In the genomic region with DNA sequence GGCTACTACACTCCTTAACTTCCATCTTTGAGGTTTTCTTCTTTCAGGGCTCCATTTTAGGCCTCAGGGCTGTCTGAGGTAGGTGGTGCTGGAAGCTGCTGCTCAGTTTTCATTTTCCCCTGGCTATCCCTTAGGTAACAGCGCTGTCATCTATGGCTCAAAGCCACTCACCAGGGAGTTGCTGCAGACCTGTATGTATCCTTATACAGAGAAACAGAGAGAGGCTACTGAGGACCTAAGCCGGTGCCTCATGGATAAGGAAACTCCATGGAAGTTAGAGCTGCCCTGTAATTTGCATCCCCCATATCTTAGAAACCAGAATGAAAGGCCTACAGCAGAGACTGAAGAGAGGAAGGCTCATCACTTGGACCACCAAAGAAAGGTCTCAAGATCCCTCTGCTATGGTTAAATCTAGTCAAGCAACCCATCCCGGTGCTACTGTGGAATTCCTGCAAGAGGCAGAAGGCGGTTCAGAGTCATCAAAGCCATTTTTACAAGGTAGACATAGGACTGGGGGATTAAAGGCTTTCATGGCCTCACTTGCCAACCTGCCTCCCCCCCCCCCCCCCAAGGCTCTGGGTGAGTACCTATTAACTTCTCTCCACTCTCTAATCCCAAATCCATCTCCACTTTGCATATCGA, we compare ENCODE assay signal across 8 mouse cellular contexts. TPM values are rescaled to one million over a fixed set of nuclear protein-coding genes. Genes with fewer than 3 reads are reported as not detected.
DNase-seq lines count a peak whose midpoint lies in the region; ATAC-seq and TF ChIP-seq lines count a peak whose summit lies in the region.

No protein-coding gene starts in this region.

- no peak for ATAC-seq in hindbrain, embryonic 14.5 days (ENCODE audit: low FRiP score)
- ATAC-seq in midbrain, embryonic 16.5 days, result no peak

- peak overlapping the region; percentile 82 for H3K4me2 ChIP-seq in hindbrain, embryonic 14.5 days (replicated peaks)
- H3K4me2 ChIP-seq in midbrain, embryonic 16.5 days (ENCODE audit: low read length), result peak overlapping the region; percentile 83

- H3K4me3 ChIP-seq in kidney, adult 2 months (ENCODE audit: insufficient read depth, low read depth, low read length), result peak overlapping the region; percentile 86
- peak overlapping the region; percentile 76 for H3K4me3 ChIP-seq in brown adipose tissue, adult 24 weeks (ENCODE audit: insufficient read depth, low read depth, low read length)
- H3K4me3 ChIP-seq in hindbrain, embryonic 14.5 days (replicated peaks; ENCODE audit: low read length), result peak overlapping the region; percentile 66
- peak overlapping the region; percentile 45 for H3K4me3 ChIP-seq in midbrain, embryonic 16.5 days (ENCODE audit: low read depth, low read length)

- intact Hi-C loops in left cerebral cortex, postnatal 10 days (cut with DNase I), result loop anchor here (5.0 kb wide), 1 partner anchor 188 kb away; no protein-coding TSS in a partner anchor

- H3K36me3 ChIP-seq in kidney, adult 2 months (ENCODE audit: control insufficient read depth, insufficient read depth, low read length), result no peaks in the 10 kb centered on the region
- H3K36me3 ChIP-seq in hindbrain, embryonic 14.5 days (replicated peaks; ENCODE audit: control insufficient read depth, insufficient read depth), result peaks cover 22% of the 10 kb centered on the region
- H3K36me3 ChIP-seq in midbrain, embryonic 16.5 days (ENCODE audit: control insufficient read depth, insufficient read depth, low read length), result peaks cover 12% of the 10 kb centered on the region

- peak overlapping the region; percentile 37 for H3K27ac ChIP-seq in kidney, adult 2 months (ENCODE audit: insufficient read depth, low read depth, low read length)
- peak overlapping the region; percentile 64 for H3K27ac ChIP-seq in brown adipose tissue, adult 24 weeks (replicated peaks; ENCODE audit: low read depth, low read length)
- H3K27ac ChIP-seq in hindbrain, embryonic 14.5 days, result peak overlapping the region; percentile 93; the same call in 1 of the 2 replicates
- peak overlapping the region; percentile 85; the same call in 1 of the 2 replicates for H3K27ac ChIP-seq in midbrain, embryonic 16.5 days (ENCODE audit: low read length)

- no peak for TF ChIP-seq POLR2A in kidney, adult 2 months (IDR thresholded peaks at IDR 0.05; ENCODE audit: low read depth, low read length)

- no peaks in the 10 kb centered on the region for H3K9me3 ChIP-seq in hindbrain, embryonic 14.5 days (ENCODE audit: control insufficient read depth, low read length)
- no peaks in the 10 kb centered on the region for H3K9me3 ChIP-seq in midbrain, embryonic 16.5 days (replicated peaks; ENCODE audit: control insufficient read depth, low read length, poor library complexity, severe bottlenecking)

- DNase-seq in kidney, adult 2 months, result no peak
- no peak for DNase-seq in kidney, adult 8-10 months
- no peak for DNase-seq in hindbrain, embryonic 14.5 days (ENCODE audit: low spot score)
- no peak for DNase-seq in left cerebral cortex, postnatal 10 days (ENCODE audit: extremely low spot score in 1 of 2, low spot score in 2 of 2)
- DNase-seq in frontal cortex, postnatal 14 days (ENCODE audit: low spot score in 2 of 2), result no peak
- DNase-seq in gastrocnemius, adult 8-10 months (ENCODE audit: low spot score in 2 of 2), result no peak

- no peaks in the 10 kb centered on the region for H3K27me3 ChIP-seq in kidney, adult 2 months (replicated peaks; ENCODE audit: control insufficient read depth, insufficient read depth, low read length)
- no peaks in the 10 kb centered on the region for H3K27me3 ChIP-seq in hindbrain, embryonic 14.5 days (ENCODE audit: control insufficient read depth, insufficient read depth, low read length)
- H3K27me3 ChIP-seq in midbrain, embryonic 16.5 days (ENCODE audit: control insufficient read depth, insufficient read depth, low read depth, low read length), result no peaks in the 10 kb centered on the region

- WGBS in kidney, adult 2 months, result 74% methylated on average over 5 of the region's 5 CpGs
- 85% methylated on average over 5 of the region's 5 CpGs for WGBS in hindbrain, embryonic 14.5 days
- WGBS in midbrain, embryonic 16.5 days, result 90% methylated on average over 5 of the region's 5 CpGs

- H3K4me1 ChIP-seq in kidney, adult 2 months (ENCODE audit: control insufficient read depth, insufficient read depth, low read length), result peaks cover 8% of the 10 kb centered on the region; the same call in 1 of the 2 replicates
- H3K4me1 ChIP-seq in brown adipose tissue, adult 24 weeks (ENCODE audit: control insufficient read depth, insufficient read depth, insufficient read length, low read length), result no peaks in the 10 kb centered on the region; the same call in 1 of the 2 replicates
- H3K4me1 ChIP-seq in hindbrain, embryonic 14.5 days (replicated peaks; ENCODE audit: control insufficient read depth, insufficient read depth, low read length), result peaks cover 30% of the 10 kb centered on the region
- peaks cover 14% of the 10 kb centered on the region for H3K4me1 ChIP-seq in midbrain, embryonic 16.5 days (ENCODE audit: control insufficient read depth, insufficient read depth, low read length)

- peak overlapping the region; percentile 84 for H3K9ac ChIP-seq in hindbrain, embryonic 14.5 days
- H3K9ac ChIP-seq in midbrain, embryonic 16.5 days (ENCODE audit: low read depth, low read length), result peak overlapping the region; percentile 92

- no peak for TF ChIP-seq CTCF in kidney, adult 2 months (conservative IDR thresholded peaks at IDR 0.05; ENCODE audit: insufficient read depth, insufficient read length, low read depth, low read length)

RNA-seq across cellular contexts. Expression of a gene that starts 4.4 kb away (rescaled TPM):
- polyA plus RNA-seq in kidney, adult 2 months (2012; rRNA removed), result 107 and 130 TPM in 2 replicates
- polyA plus RNA-seq in brown adipose tissue, adult 24 weeks (2012; ENCODE audit: insufficient read depth, insufficient read length, missing spikeins), result 26.8 and 26.9 TPM in 2 replicates
- polyA plus RNA-seq in hindbrain, embryonic 14.5 days (2014; fragmentation: Nextera tagmentation; extraction: Ambion mirVana), result 57.2 and 60.7 TPM in 2 replicates
- polyA plus RNA-seq in midbrain, embryonic 16.5 days (2015; fragmentation: Nextera tagmentation; extraction: Ambion mirVana), result 71.2 and 76.0 TPM in 2 replicates
- 10 to 100 TPM; 34.7 to 53.6 TPM for total RNA-seq in left cerebral cortex, postnatal 10 days (2021)
- 10 to 100 TPM; 24.6 to 38.4 (median 28.5) TPM for total RNA-seq in gastrocnemius, adult 8-10 months (2022)

RNA-seq across cellular contexts. Expression of a gene that starts 11.4 kb away (rescaled TPM):
- polyA plus RNA-seq in kidney, adult 2 months (2012; rRNA removed), result 19.6 and 22.1 TPM in 2 replicates
- 23.2 and 23.7 TPM in 2 replicates for polyA plus RNA-seq in brown adipose tissue, adult 24 weeks (2012; ENCODE audit: insufficient read depth, insufficient read length, missing spikeins)
- polyA plus RNA-seq in hindbrain, embryonic 14.5 days (2014; fragmentation: Nextera tagmentation; extraction: Ambion mirVana), result 53.9 and 58.2 TPM in 2 replicates
- 59.7 and 64.6 TPM in 2 replicates for polyA plus RNA-seq in midbrain, embryonic 16.5 days (2015; fragmentation: Nextera tagmentation; extraction: Ambion mirVana)
- total RNA-seq in left cerebral cortex, postnatal 10 days (2021), result 10 to 100 TPM; 44.9 to 48.8 TPM
- total RNA-seq in gastrocnemius, adult 8-10 months (2022), result 10 to 100 TPM; 28.8 to 35.0 (median 32.6) TPM

RNA-seq across cellular contexts. Expression of a gene that starts 12.4 kb away (rescaled TPM):
- polyA plus RNA-seq in kidney, adult 2 months (2012; rRNA removed), result 32.2 and 41.3 TPM in 2 replicates
- polyA plus RNA-seq in brown adipose tissue, adult 24 weeks (2012; ENCODE audit: insufficient read depth, insufficient read length, missing spikeins), result 5.1 TPM in 2 replicates
- 68.3 and 86.2 TPM in 2 replicates for polyA plus RNA-seq in hindbrain, embryonic 14.5 days (2014; fragmentation: Nextera tagmentation; extraction: Ambion mirVana)
- polyA plus RNA-seq in midbrain, embryonic 16.5 days (2015; fragmentation: Nextera tagmentation; extraction: Ambion mirVana), result 70.0 and 78.0 TPM in 2 replicates
- 100 to 1,000 TPM; 139 to 152 TPM for total RNA-seq in left cerebral cortex, postnatal 10 days (2021)
- 10 to 100 TPM; 15.4 to 21.2 (median 19.3) TPM for total RNA-seq in gastrocnemius, adult 8-10 months (2022)

RNA-seq across cellular contexts. Expression of a gene that starts 18.8 kb away (rescaled TPM):
- polyA plus RNA-seq in kidney, adult 2 months (2012; rRNA removed), result 26.1 and 30.2 TPM in 2 replicates
- polyA plus RNA-seq in brown adipose tissue, adult 24 weeks (2012; ENCODE audit: insufficient read depth, insufficient read length, missing spikeins), result 0.63 and 1.6 TPM in 2 replicates
- 192 and 211 TPM in 2 replicates for polyA plus RNA-seq in hindbrain, embryonic 14.5 days (2014; fragmentation: Nextera tagmentation; extraction: Ambion mirVana)
- 213 and 216 TPM in 2 replicates for polyA plus RNA-seq in midbrain, embryonic 16.5 days (2015; fragmentation: Nextera tagmentation; extraction: Ambion mirVana)
- total RNA-seq in left cerebral cortex, postnatal 10 days (2021), result 10 to 100 TPM; 27.1 to 28.8 TPM
- 1 to 10 TPM; 1.7 to 4.6 (median 3.7) TPM for total RNA-seq in gastrocnemius, adult 8-10 months (2022)

RNA-seq across cellular contexts. Expression of a gene that starts 60.0 kb away (rescaled TPM):
- 55.5 and 65.1 TPM in 2 replicates for polyA plus RNA-seq in kidney, adult 2 months (2012; rRNA removed)
- 30.8 and 38.6 TPM in 2 replicates for polyA plus RNA-seq in brown adipose tissue, adult 24 weeks (2012; ENCODE audit: insufficient read depth, insufficient read length, missing spikeins)
- 234 and 264 TPM in 2 replicates for polyA plus RNA-seq in hindbrain, embryonic 14.5 days (2014; fragmentation: Nextera tagmentation; extraction: Ambion mirVana)
- polyA plus RNA-seq in midbrain, embryonic 16.5 days (2015; fragmentation: Nextera tagmentation; extraction: Ambion mirVana), result 291 and 302 TPM in 2 replicates
- 100 to 1,000 TPM; 320 to 333 TPM for total RNA-seq in left cerebral cortex, postnatal 10 days (2021)
- total RNA-seq in gastrocnemius, adult 8-10 months (2022), result 10 to 100 TPM; 43.4 to 50.3 (median 44.1) TPM

Comparison
In these comparisons a context has a peak if more than half of its experiments do, and no peak if none do; other contexts are left out.
1. H3K27ac ChIP-seq: peak in every context shown above with its lines; median percentile 93 in hindbrain, embryonic 14.5 days; 85 in midbrain, embryonic 16.5 days; 64 in brown adipose tissue, adult 24 weeks; 37 in kidney, adult 2 months.